Mouse (Mus musculus) spleen, postnatal 14 days (tissue): Measurements from ENCODE around the gene Bcl7a.
A peak's percentile ranks its signal among the peaks of the same experiment; 100 is the strongest.

ENCODE experiments used
- DNase-seq, 2 experiments: peaks; one replicate each; pipeline ENCODE4 v3.0.0; 2021 to 2022; ENCODE audit warnings: low spot score in 2 of 2

Gene Bcl7a

DNA sequence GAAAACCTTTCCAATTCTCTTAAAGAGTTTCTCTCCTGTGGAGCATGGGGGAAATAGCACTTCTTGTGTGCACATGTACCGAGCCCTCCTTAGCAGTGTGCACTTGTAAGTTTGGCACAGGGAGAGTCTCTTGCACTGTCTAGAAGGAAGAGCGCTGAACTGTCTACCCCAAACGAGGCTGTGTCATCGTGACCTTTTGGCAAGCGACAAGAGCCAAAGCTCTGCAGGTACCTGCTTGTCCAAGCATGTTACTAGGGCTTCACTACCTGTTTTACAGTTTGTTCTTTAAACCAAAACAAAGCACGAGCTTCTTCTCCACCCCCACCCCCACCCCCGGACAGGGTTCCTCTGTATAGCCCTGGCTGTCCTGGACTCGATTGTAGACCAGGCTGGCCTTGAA is 15.9 kb upstream of the Bcl7a start:
- DNase-seq: no peak

GRCm38 (mm10) chr5:123333566-123333965 is 10.1 kb upstream of the Bcl7a start:
- no peak for DNase-seq

- DNase-seq: no peak
Measured at GRCm38 (mm10) chr5:123336205-123336961, 7.3 kb upstream of the Bcl7a start.

DNA sequence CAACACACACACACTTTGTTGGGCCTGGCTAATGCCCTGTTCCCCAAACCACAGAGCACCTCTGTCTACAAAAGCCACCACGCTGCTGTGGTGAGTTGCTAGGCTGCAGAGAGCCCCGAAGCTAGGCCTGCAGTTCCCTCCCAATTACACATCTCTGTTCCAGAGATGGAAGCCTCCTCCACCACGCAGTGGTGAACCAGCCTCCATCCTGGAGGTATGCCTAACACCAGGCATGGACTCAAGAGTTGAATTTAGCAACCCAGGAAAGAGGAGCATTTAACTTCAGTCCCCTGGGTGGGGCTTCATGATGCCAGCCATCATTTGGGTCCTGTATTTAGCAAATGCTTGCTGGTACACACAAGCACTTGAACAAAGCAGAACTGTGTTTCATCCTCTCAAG is 5.2 kb upstream of the Bcl7a start:
- no peak for DNase-seq

DNA sequence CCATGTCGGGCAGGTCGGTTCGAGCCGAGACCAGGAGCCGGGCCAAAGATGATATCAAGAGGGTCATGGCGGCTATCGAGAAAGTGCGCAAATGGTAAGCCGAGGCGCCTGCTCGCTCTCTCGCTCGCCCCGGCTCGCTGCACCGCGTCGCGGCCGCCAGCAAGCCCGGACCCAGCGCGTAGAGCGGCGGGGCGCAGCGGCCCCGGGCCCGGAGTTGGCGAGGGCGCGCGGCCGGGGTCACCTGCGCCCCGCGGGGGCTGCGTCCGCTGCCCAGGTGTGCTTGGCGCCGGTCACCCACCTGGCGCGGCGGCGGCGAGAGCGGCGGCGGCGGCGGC is 961 bp downstream of the Bcl7a start:
- no peak for DNase-seq

DNA sequence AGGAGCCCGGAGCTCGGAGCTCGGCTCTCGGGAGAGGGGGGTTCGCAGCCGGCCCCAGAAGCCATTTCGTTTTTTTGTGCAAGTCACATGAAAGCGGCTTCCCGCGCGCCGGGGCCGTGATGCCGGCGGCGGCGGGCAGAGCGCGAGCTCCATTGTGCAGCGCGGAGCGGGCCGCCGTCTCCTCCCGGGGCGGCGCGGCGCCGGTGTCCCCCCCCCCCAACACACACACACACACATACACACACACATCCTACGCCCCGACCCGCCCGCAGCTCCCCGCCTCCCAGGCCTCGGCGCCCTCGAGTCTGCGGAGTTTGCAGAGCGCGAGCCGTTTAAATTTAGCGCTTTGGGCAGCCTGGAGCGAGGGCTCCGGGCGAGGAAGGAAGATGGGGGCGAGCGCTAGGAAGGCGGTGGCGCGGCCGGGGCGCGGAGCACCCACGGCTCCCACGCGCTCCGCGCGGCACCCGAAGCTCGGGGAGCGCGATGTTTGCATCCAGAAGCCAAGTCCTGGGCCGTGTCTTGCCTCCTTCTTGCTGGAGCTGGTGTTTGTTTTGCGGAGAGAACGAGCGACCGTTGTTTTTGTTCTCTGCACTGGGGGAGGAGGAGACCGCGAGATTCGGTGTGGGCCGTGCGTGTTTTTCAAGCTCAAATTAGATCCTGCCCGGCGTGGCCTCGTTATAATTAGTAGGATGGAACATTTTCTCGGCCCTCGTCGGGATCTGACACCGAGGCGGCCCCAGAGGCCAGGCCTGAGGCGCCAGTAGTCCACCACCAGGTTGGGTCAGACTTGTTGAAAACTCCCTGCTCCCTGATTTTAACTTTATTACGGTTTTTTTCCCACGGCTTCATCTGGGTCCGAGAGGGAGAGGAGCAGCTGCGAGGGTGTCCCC is 1.6 kb downstream of the Bcl7a start:
- DNase-seq: peak; percentile 18 to 44

- peak; percentile 21 to 38 for DNase-seq
Measured at GRCm38 (mm10) chr5:123345853-123346654, 2.4 kb downstream of the Bcl7a start.

GRCm38 (mm10) chr5:123346701-123347270 is 3.2 kb downstream of the Bcl7a start:
- no peak for DNase-seq

GRCm38 (mm10) chr5:123347985-123348384 is 4.4 kb downstream of the Bcl7a start:
- DNase-seq: no peak

DNA sequence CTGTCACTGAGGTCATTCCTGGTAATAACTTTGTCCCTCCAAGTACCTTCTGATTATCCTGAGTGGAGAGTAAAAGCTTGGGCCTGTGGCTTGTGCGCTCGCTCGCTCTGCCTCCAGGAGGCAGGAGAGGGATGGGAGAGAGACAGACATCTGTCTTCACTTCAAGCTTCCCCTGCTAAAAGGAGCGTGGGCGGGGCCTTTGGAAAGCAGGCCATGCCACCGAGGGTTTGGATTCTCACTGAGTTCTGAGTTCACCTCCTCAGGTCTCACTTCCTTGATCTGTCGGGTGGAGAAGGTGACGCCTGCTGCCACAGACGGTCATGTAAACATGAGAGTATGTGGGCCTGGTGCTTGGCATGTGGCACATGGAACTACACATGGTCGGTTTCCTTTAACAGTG is 6.8 kb downstream of the Bcl7a start:
- peak in 1 of 2 experiments; percentile 19 for DNase-seq

- DNase-seq: no peak
Measured at GRCm38 (mm10) chr5:123355918-123356317, 12.3 kb downstream of the Bcl7a start.

- DNase-seq: no peak
Measured at GRCm38 (mm10) chr5:123357253-123357652, 13.6 kb downstream of the Bcl7a start.

- DNase-seq: no peak
Measured at GRCm38 (mm10) chr5:123359431-123359830, 15.8 kb downstream of the Bcl7a start.

GRCm38 (mm10) chr5:123362911-123363310 is 19.3 kb downstream of the Bcl7a start:
- DNase-seq: no peak

DNA sequence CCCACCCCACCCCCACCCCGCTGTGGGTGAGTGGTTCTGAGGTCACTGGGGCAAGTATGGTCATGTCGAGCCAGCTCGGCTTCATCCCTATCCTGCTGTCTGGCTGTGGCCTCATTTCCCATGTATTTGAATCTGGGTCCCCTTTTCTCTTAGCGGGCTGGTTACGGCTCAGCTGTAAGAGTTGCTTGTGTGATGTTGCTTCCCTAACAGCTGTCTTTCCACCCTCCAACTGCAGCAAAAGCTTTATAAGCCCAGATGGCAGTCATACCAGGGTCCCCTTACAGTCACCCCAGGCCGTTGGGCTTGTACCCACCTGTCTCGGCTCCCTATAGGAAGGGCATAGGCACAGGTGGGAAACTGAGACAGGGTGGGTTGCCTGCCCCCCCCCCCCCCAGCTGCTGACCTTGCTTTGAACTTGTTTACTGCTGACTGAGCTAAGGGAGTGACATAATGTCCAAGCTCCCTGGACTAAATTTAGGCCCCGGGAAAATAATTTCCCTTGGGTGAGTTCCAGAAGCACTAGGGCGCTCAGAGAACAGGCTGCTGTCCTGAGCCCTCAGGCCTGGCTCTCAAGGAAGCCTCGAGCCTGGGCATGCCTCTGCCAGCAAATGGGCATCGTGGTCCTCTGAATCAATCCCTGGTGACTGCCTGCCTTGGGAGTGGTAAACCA is 20.8 kb downstream of the Bcl7a start:
- DNase-seq: no peak

- peak in 1 of 2 experiments; percentile 43 for DNase-seq
Measured at GRCm38 (mm10) chr5:123368869-123369488, 25.3 kb downstream of the Bcl7a start.

GRCm38 (mm10) chr5:123370049-123370448 is 26.4 kb downstream of the Bcl7a start:
- no peak for DNase-seq

DNA sequence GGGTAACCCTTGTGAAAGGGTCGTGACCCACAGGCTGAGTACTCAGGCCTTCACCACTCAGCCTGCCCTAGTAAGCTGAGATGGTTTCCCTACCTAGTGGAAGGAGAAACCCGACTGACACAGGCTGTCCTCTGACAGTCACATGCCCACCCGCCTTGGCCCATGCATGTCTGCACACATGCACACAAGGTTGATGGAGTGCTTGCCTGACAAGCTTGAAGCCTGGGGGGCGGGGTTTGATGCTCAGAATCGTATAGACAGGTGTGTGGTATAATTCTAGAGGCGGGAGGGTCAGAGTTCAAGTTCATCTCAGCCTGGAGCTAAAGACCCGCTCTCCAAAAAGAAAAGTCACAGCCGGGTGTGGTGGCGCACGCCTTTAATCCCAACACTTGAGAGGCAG is 31.6 kb downstream of the Bcl7a start:
- DNase-seq: no peak

GRCm38 (mm10) chr5:123375793-123376452 is 32.3 kb downstream of the Bcl7a start:
- DNase-seq: no peak

DNA sequence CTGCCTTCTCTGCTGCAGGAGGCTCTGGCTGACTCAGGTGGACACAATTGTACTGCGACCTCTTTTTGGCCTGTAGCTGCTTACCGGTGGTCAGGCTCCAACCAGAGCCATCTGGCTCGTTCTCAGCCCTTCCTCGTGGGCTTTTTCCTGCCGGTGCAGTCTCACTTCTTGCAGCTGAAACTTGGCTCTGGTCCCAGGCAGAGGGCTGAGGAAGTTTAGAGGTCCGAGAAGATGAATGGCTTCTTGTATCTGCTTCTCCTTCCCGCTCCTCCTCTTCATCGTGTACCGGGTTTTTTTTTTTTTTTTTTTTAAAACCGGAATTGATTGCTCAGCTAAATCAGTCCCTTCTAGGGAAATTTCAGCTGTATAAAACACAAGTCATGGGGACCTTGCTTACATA is 32.9 kb downstream of the Bcl7a start:
- no peak for DNase-seq
